Mouse (Mus musculus): Measurements from ENCODE around the gene Ndfip2.

DNA sequence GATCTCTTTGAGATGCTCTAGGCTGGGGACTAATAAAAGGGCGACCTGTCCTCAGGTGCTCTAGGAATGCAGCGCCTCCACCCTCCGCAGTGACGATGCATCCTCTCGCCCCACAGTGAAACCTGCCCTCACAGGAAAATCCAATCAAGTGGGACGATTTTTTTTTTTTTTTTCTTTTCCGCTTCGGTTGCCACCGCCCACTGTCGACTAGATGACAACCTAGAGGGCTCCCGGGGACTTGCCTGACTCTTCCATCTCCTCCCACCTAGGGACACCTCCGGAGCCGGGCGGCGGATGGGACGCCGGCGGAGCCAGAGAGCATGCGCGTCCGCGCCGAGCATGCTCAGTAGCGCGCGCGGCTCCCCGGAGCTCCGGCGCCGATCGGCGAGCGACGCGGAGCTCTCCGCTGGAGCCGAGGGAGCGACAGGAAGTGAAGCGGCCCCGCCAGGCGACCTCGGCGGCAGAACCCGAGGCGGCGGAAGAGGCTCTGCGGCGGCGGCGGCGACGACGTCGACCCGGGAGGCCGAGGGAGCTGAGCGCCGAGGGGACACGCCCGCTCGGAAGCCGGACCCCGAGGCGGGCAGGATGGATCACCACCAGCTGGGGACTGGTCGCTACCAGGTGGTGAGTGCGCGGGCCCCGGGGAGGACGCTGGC lies at the start of gene Ndfip2:
- TF ChIP-seq CTCF (IDR thresholded peaks at IDR 0.05; ENCODE audit: low read depth) (no peak), EP300 (optimal IDR thresholded peaks at IDR 0.05) (no peak)

All from stomach, postnatal 0 days (tissue).